Mouse (Mus musculus) midbrain, embryonic 10.5 days (tissue): ENCODE measurements around the gene Myo16. TPM values are rescaled to one million over a fixed set of nuclear protein-coding genes. Genes with fewer than 3 reads are reported as not detected.

Source experiments
- DNase-seq: peaks from one replicate; pipeline ENCODE4 v3.0.0-alpha.2; 2017; ENCODE audit warnings: low spot score
- H3K27ac ChIP-seq: fragments of 300-500 bp; sonication (generic); replicated peaks from 2 replicates; pipeline ENCODE4 v1.5.1; 2016; ENCODE audit warnings: mild to moderate bottlenecking
- H3K27me3 ChIP-seq: fragments of 300-500 bp; sonication (generic); 2 replicates; pipeline ENCODE4 v1.6.1; 2016; ENCODE audit warnings: low read depth, mild to moderate bottlenecking; ENCODE audit not compliant: poor library complexity, severe bottlenecking
- H3K36me3 ChIP-seq: fragments of 300-500 bp; sonication (generic); 2 replicates; pipeline ENCODE4 v1.6.1; 2016; ENCODE audit warnings: mild to moderate bottlenecking, moderate library complexity
- H3K4me1 ChIP-seq: fragments of 300-500 bp; sonication (generic); 2 replicates; pipeline ENCODE4 v1.6.1; 2016
- H3K4me3 ChIP-seq: fragments of 300-500 bp; sonication (generic); 2 replicates; pipeline ENCODE4 v1.5.1; 2016; ENCODE audit warnings: mild to moderate bottlenecking, moderate library complexity
- H3K9me3 ChIP-seq: fragments of 300-500 bp; sonication (generic); replicated peaks from 2 replicates; pipeline ENCODE4 v1.6.1; 2016; ENCODE audit warnings: mild to moderate bottlenecking
- WGBS: fragments of 180-500 bp; shearing (Covaris S2); methylation state at CpG from one replicate; pipeline ENCODE4 v1.1.7; 2016; 5-methylcytosine and 5-hydroxymethylcytosine counted together
- polyA plus RNA-seq: library from polyadenylated mRNA; unstranded; fragments of >200 nt; fragmentation: Nextera tagmentation; extraction: Ambion mirVana; gene quantifications from 2 replicates; pipeline ENCODE4 v1.2.1, GENCODE M21; 2016

Myo16 gene
- polyA plus RNA-seq, 1 experiment from 2014 or later: 2.5 TPM

DNA sequence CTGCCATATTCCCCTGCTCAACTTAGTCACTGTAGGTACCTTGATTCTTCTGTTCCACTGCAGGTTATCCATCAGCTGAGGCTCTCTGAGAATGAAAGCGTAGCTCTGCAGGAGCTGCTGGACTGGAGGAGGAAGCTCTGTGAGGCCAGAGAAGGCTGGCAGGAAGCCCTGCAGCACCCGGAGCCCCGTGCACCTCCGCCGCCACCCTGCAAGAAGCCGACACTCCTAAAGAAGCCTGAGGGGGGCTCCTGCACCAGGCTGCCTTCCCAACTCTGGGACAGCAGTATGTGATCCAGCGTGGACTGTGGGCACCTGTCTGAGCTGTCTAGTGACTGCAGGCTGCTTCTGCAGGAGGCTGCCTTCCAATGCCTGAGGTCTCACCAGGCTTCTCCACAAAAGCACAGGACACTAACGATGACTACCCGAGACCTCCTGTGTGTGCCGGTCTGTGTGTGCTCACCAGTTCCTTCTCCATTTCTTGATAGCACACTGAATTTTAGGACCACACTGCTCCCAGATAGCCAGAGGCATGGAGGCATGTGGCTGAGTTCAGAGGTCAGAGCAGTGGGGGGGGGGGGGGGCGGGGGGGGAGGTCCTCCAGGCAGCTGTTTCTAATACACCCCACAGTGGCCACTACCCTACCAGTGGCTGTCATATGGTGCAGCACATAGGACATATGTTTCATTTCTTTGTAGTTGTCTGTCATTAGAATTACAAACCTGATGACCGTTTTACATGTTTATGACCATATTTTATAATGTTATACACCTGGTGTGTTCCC, 479.8 kb downstream of the Myo16 start:
- Histone ChIP-seq H3K36me3 (no peaks in the 10 kb centered on the region), H3K27ac (peak overlapping the region; percentile 63), H3K9me3 (no peaks in the 10 kb centered on the region), H3K4me1 (peaks cover 35% of the 10 kb centered on the region), H3K4me3 (no peak overlapping the region), H3K27me3 (peaks cover 11% of the 10 kb centered on the region)
- 62% methylated on average over 12 of the region's 12 CpGs for WGBS
- DNase-seq: peak; percentile 24

DNA sequence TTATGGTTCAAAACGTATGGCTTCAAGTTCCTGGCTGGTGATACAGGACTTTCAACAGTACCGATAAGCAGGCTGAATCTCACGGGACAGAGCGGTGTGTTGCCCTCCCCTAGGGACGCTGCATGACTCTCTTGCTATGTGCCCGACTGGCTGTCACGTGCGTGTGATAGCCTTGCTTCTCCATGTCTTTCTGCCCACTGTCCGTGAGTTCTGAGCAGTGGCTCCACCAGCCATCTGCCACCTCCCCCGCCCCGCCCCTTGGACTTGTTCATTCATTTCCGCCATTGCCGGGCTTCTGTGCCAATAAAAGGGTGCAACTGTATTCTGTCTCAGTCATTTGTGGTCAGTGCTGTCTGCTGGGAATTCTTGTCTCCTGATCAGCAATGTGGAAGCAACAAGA, 480.7 kb downstream of the Myo16 start:
- Histone ChIP-seq H3K27me3 (peaks cover 11% of the 10 kb centered on the region), H3K9me3 (no peaks in the 10 kb centered on the region), H3K27ac (0 out of 2 replicates have a peak overlapping the region, but pooled peaks have one; percentile 33), H3K4me1 (peaks cover 26% of the 10 kb centered on the region), H3K4me3 (no peak overlapping the region), H3K36me3 (no peaks in the 10 kb centered on the region)
- no peak for DNase-seq
- WGBS: 85% methylated on average over 13 of the region's 13 CpGs

DNA sequence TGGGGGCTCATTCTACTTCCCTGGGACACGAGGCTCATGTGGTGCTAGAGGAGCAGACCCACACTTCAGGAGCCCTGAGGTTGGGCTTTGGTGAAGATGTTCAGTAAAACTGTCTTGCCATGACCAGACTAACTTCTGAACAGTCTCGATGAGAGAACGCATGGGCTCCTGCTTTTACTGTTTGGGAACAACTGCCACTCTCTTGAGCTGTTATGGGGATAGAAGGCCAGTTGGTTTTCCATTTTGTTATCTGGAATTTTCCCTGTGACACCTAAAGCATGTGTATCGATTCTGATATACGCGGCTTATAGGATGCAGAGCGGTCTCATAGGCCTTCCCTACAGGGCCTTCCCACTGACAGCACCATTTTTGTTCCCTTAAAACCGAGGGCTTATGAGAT, 485.2 kb downstream of the Myo16 start:
- 89% methylated on average over 8 of the region's 8 CpGs for WGBS
- H3K36me3 ChIP-seq: no peaks in the 10 kb centered on the region
- peaks cover 9% of the 10 kb centered on the region for H3K4me1 ChIP-seq
- no peak overlapping the region for H3K4me3 ChIP-seq
- H3K27ac ChIP-seq: no peak overlapping the region
- no peak for DNase-seq
- H3K9me3 ChIP-seq: no peaks in the 10 kb centered on the region
- H3K27me3 ChIP-seq: no peaks in the 10 kb centered on the region

DNA sequence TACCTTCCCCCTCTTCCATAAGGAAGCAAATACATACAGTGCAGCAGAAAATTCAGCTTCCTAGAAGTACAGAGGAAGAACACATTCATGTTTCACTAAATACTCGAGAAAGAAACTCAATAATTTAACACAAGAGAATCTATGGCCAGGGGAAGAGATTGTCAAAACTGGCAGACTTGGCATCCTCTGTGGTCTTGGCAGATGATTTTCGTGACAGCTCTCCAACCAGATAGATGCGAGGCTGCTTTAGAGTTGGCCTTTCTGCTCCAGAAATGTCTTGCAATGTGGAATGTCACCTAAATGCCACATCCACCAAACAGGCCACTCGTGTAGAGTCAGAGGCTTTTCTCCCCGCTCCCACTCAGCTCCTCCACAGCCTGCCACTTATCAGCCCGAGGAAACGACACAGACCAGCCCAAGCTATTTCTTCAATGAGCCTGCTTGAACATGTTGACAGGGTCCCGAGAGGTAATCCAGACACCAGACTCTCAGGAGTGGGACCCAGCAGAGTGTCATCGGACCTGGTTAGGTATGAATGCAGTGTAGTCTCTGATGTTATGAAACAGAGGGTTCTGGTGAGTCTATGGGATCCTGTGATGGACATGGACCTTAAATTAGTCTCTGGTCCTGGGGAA, 486.6 kb downstream of the Myo16 start:
- peaks cover 6% of the 10 kb centered on the region; the same call in 1 of the 2 replicates for H3K4me1 ChIP-seq
- H3K4me3 ChIP-seq: no peak overlapping the region
- H3K36me3 ChIP-seq: no peaks in the 10 kb centered on the region
- no peak for DNase-seq
- H3K27ac ChIP-seq: no peak overlapping the region
- H3K9me3 ChIP-seq: no peaks in the 10 kb centered on the region
- 88% methylated on average over 9 of the region's 9 CpGs for WGBS
- H3K27me3 ChIP-seq: no peaks in the 10 kb centered on the region

DNA sequence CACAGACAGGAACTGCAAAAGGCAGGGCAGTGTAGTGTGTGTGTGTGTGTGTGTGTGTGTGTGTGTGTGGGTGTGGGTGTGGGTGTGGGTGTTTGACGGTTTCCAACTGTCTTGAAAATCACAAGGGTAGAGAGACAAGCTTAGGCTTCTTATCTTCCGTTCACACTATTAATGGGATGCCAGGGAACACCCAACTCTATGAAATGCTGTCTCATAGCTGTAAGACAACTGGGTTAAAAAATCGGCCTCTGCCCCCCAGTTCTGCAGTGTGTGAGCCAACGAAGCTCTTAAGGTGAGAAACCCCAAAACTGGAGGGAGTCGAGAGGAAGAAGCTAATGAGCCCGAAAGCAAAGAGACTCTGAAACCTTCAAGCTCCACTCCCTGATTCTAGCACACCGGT, 487.1 kb downstream of the Myo16 start:
- H3K27ac ChIP-seq: no peak overlapping the region
- H3K9me3 ChIP-seq: no peaks in the 10 kb centered on the region
- 89% methylated on average over 7 of the region's 7 CpGs for WGBS
- H3K4me3 ChIP-seq: no peak overlapping the region
- DNase-seq: no peak
- H3K36me3 ChIP-seq: no peaks in the 10 kb centered on the region
- no peaks in the 10 kb centered on the region for H3K27me3 ChIP-seq
- H3K4me1 ChIP-seq: peaks cover 6% of the 10 kb centered on the region; the same call in 1 of the 2 replicates

DNA sequence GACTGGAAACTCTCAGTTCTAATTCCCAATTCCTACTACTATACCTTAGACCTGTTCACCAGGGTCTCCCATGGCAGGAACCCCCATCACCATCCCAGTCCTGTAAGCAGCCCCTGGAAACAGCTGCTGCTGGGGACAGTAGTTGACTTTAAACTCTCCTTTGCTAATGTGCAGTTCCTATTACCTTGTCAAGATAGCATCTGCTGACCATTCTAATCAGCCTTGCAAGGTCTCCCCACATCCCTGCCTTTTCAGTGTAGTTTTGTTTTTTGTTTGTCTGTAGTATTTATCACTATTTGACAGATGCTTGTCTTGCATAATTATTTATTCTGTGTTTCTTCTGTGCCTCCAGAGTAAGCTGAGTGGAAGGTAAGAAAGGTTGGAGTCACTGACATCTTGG, 487.6 kb downstream of the Myo16 start:
- Histone ChIP-seq H3K9me3 (no peaks in the 10 kb centered on the region), H3K36me3 (no peaks in the 10 kb centered on the region), H3K4me3 (no peak overlapping the region), H3K4me1 (peaks cover 6% of the 10 kb centered on the region; the same call in 1 of the 2 replicates), H3K27ac (no peak overlapping the region), H3K27me3 (no peaks in the 10 kb centered on the region)
- DNase-seq: no peak

DNA sequence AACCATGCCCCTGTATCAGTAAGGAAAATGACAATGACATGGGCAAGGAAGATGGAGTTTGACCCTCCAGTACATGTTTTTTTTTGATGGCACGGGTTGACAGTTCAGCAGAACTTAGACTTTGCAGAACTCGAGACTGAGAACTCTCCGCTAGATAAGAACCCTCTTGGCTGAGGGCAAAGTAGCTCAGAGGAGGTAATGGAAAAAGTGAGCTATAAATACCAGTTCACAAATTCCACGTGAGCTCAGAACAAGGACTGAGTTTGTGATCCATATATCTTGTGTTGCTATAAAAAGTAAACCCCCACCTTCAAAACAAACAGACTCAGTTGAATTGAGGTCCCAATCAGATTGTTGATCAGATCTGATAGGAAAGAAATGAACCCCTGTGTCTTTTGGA, 489.5 kb downstream of the Myo16 start:
- Histone ChIP-seq H3K27ac (no peak overlapping the region), H3K9me3 (no peaks in the 10 kb centered on the region), H3K4me1 (peaks cover 6% of the 10 kb centered on the region; the same call in 1 of the 2 replicates), H3K36me3 (no peaks in the 10 kb centered on the region), H3K27me3 (no peaks in the 10 kb centered on the region), H3K4me3 (no peak overlapping the region)
- WGBS: 90% methylated on average over 4 of the region's 4 CpGs
- no peak for DNase-seq

DNA sequence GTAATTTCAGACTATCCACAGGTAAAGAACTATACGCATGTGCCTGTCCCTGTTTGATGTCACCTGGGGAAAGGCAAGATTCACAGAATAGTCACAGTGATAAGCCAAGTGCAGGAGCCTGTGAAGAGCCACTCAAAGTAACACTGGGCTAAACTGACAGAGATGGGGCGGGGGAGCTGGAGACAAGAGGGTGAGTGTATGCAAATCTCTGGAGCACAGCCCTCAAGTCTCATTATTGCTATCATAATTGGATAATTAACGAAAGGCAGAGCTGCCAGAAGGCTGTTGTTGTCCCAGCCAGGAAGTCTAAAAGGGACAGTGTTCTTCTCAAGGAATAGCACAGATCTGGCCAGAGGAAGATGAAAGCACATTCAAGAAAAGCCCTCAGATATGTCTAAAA, 490.8 kb downstream of the Myo16 start:
- no peaks in the 10 kb centered on the region for H3K36me3 ChIP-seq
- H3K9me3 ChIP-seq: no peaks in the 10 kb centered on the region
- no peaks in the 10 kb centered on the region for H3K27me3 ChIP-seq
- 75% methylated on average over 3 of the region's 3 CpGs for WGBS
- DNase-seq: no peak
- no peak overlapping the region for H3K27ac ChIP-seq
- H3K4me1 ChIP-seq: peaks cover 6% of the 10 kb centered on the region; the same call in 1 of the 2 replicates
- H3K4me3 ChIP-seq: no peak overlapping the region

DNA sequence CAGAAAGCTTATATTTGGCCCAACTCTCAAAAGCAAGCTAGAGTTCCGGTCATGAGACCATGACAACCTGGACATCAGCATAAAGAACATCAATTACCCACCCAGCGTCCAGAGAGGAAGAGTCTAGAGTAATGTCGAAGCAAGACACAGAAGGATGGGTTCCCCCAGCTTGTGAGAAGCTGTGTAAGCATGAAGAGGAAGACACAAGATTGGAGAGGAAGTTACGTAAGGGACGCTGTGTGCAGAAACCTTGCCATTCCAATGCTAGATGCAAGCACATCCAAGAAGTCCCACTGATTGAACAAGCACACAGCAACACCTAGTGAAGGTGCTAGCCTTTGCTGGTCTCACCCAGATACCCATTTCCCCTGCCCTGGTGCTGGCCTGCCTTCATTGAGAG, 492.0 kb downstream of the Myo16 start:
- Histone ChIP-seq H3K27me3 (no peaks in the 10 kb centered on the region), H3K4me3 (no peak overlapping the region), H3K4me1 (peaks cover 6% of the 10 kb centered on the region; the same call in 1 of the 2 replicates), H3K27ac (no peak overlapping the region), H3K9me3 (no peaks in the 10 kb centered on the region), H3K36me3 (no peaks in the 10 kb centered on the region)
- 92% methylated on average over 5 of the region's 5 CpGs for WGBS
- DNase-seq: no peak

DNA sequence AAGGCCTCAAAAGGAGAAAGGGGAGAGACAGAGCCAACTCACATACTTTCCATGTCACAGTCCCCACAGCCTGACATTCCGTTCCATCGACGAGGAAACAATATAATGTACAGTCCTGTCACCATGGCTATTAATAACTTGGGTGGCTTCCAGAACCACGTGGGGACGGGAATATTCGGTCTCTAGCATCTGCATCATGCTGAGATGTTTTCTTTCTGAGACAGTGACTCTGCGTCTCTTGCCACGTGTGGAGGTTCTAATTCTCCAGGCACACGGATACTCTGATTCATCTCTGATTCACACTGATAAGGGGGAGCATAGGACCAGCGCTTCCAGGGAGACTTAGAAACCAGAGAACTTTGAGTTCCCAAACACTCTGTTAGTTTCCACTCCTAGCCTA, 492.8 kb downstream of the Myo16 start:
- DNase-seq: no peak
- H3K4me1 ChIP-seq: peaks cover 7% of the 10 kb centered on the region; the same call in 1 of the 2 replicates
- H3K27ac ChIP-seq: no peak overlapping the region
- no peaks in the 10 kb centered on the region for H3K9me3 ChIP-seq
- H3K27me3 ChIP-seq: no peaks in the 10 kb centered on the region
- H3K4me3 ChIP-seq: no peak overlapping the region
- WGBS: 74% methylated on average over 10 of the region's 10 CpGs
- H3K36me3 ChIP-seq: no peaks in the 10 kb centered on the region

DNA sequence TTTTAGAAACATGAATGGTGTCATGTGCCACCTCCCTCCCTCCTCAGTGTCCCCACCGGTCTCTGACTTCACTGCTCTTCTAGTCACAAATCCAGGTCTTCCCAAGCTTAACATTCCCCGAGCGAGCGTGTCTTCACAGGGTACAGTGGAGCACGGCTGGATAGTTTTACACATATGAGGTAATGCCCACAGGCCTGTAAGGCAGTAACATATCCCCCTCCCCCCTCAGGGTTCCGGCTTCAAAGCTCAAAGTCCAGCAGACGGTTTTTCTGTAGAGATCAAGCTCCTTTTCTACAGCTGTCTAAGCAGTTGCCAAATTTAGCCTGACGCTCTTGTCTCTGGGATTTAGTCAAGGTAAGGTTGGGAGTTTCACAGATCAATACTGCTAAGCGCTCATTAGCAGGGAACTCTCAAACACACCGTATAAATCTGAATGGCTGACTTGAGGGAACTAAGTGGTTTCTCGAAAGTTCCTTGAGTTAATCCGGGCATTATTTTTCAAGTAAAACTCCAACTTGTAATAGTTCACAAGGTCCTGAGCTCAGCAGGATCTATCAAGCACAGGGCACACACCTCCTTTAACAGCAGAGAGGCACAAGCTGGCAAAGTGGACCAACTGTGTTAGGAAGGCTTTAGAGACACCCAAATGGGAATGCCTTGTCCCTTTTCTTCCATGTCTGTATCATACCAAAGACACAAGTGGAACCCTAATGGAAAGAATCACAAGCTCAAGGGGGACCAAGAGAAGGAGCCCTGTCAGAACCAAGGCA, 498.0 kb downstream of the Myo16 start:
- no peak overlapping the region for H3K4me3 ChIP-seq
- no peaks in the 10 kb centered on the region for H3K9me3 ChIP-seq
- WGBS: 81% methylated on average over 12 of the region's 12 CpGs
- H3K27ac ChIP-seq: no peak overlapping the region
- H3K27me3 ChIP-seq: no peaks in the 10 kb centered on the region
- peaks cover 3% of the 10 kb centered on the region; the same call in 1 of the 2 replicates for H3K4me1 ChIP-seq
- no peaks in the 10 kb centered on the region for H3K36me3 ChIP-seq
- DNase-seq: no peak

DNA sequence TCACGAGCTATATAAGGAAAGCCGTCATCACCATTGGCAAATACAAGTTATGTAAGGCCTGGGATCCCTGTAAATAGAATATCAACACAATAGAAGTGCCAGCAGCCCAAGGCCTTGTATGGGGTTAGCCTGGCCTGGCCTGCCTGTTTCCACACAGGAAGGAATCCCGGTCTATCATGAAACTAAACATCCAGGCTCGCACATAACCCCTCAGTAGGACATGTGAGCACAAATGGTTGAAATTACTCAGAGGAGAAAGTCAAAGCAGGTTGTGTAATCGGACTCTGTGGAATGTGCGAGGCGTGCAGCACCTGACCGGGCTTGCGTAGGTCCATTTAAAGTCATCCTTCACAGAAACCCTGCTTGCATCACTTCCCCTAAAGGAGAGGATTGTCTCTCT, 499.6 kb downstream of the Myo16 start:
- DNase-seq: no peak
- Histone ChIP-seq H3K27me3 (no peaks in the 10 kb centered on the region), H3K27ac (no peak overlapping the region), H3K4me3 (no peak overlapping the region), H3K36me3 (no peaks in the 10 kb centered on the region), H3K4me1 (peaks cover 3% of the 10 kb centered on the region; the same call in 1 of the 2 replicates), H3K9me3 (no peaks in the 10 kb centered on the region)
- WGBS: 84% methylated on average over 9 of the region's 9 CpGs
